Mouse (Mus musculus): Measurements from ENCODE around the gene Mpped2.

The Mpped2 gene

DNA sequence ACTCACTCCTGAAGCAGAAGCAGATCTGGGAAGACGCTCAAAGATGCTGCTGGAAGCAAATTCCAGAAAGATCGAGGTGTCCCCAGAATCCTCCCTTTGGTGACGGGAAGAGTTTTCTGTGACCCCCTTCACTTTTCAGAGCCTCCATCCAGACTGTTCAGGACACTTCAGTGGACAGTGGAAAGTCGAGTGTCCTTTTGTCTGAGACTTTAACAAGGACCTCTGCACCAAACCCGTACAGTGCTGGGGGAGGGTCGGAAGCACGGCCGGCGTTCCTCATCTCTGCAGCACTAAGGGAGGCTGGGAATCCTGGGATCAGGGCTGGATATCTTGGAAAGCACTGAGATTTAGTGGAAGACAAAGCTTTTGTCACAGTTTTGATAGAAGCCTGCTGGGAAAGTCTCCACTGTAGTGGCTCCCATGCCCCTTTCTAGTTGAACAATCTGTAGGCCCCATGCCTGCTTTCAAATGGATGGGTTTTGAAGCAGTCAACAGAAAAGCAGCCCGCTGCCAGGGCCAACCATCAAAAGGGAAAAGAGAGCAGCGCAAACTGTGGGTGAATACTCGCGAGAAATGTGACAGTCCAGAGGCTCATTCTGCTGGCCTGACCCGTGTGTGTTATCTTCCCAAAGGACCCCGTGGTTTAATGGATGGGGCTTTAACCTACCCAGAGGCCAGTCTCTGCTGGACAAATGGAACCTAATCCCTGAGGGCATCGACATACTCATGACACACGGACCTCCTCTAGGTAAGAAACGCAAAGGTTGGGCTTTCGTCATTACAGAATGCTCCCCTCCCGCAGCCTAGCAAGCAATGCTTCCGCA lies 168.0 kb downstream of the Mpped2 start:
- DNase-seq = no peak

DNA sequence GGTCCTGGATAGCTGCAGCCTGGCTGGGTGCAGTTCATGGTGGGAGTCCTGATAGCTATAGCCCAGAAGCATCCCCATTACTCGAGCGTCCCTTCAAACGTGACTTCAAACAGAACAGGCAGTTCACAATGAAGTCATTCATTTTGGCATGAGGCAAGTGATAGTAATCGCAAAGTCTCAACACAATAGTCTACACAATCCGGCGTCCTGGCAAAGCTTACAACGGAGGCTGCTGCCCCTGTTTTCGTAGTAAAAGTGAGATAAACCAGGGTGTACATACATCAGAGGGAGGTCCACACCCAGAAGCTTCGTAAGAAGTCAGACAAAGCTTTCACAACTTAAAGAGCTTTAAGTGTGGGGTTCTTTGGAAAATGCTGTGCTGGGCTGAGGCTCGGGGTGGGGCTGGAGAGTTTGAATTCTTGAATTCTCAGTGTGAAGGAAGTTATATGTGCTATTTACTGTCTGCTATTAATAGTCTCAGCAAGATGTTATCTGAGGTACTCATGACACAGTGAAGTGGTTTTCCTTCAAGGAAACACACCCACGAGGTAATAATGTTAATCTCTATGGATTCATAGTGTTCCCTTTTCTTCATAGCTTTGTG lies 170.1 kb downstream of the Mpped2 start:
- no peak for DNase-seq

DNA sequence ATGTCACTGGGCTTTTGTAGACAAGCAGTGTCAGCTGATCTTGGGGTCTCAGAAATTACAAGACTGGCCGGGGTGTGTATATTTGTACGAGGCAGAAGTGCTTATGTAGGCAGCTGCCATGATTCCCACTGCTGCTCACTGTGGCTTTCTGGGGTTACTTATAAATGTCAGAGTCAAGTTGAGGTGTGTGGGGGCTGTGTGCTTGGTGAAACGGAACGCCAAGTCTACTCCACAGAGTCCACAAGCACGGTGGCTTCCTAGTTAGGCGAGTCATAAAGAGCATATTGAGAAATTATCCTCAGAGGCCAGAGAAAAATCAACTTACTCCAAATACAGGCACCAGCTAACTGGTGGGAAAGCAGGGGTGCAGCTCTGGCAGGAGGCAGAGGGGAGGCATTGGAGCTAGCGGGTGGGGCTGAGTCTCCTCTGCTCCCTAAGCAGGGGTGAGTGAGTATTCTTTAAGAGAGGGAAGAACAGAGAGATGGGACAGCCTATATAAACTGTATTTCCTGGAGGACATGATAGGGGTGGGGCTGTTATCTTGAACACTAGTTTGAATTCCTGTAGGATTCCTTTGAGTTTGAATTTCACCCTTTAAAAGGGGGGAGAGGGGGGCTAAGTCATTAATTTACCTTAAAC lies 172.2 kb downstream of the Mpped2 start:
- DNase-seq = no peak

DNA sequence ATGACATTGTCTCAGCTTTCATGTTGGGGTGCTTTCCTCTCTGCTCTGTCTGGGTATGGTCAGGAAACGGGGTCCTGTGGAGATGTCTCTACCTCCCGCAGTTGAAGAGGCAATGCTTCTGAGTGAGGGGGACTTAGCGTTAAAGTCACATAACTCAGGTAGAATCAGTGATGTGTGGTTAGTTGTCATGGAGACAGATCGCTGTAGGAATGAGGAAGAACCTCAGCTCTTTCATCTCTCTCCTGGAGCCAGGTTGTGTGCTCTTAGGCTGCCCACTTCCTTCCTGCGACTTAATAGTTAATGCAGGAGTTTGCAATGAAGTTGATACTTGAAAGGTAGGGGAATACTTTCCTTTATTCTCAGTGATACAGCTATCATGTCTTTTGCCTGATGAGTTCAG lies 173.2 kb downstream of the Mpped2 start:
- DNase-seq = no peak

DNA sequence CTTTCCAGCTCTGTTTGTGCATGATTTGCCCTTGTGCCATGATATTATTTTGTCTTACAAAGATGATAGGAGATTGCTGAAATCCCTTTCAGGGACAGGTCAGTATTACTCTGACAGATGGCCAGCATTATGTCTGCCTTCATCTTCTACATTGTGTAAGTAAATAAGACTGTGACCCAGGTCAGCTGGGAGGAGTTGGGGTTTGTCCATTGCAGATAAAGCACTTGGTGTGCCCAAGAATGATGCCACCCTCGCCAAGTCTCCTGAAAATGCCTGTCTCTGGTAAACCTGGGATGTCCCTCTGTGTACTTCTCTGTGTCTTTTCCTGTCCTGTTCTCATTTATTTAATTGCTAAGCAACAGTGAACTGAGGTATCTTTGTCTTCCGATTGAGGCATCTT lies 177.8 kb downstream of the Mpped2 start:
- DNase-seq = no peak

DNA sequence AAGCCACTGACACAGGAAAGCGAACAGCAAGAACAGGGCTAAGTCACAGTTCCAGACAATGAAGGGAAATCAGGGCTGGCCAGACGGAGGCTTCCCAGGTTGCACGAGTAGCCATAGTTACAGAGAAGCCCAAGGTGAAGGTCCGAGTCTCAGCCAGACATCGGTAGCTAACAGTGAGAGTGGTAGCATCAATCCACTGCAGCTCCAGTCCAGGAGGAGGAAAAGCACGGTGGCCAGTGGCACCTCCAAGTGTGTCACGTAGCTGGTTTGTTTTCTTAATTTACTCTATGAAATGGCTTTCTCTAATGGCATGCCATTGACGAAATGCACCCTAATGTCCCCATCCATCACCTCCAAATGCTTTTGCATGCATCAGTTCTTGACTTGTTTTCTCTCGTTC lies 180.1 kb downstream of the Mpped2 start:
- DNase-seq = no peak

DNA sequence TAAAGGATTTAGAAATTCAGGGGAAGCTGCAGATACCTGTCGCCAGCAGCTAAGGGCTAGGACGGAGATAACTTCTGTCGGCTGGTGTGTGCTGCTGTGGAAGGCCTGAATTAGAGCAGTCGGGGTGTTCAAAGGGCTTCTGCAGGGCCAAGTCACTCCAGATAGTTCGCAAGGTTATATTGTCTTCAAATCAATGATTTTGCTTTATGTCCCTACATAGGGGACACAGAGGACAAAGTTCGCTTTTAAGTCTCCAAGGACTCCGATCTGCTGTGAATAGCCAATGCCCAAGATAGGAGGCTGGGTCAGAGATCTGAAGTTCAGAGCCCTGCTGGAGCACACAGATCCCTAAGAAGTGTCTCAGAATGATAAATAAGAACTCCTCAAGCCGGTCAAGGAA lies 190.3 kb downstream of the Mpped2 start:
- DNase-seq = no peak

DNA sequence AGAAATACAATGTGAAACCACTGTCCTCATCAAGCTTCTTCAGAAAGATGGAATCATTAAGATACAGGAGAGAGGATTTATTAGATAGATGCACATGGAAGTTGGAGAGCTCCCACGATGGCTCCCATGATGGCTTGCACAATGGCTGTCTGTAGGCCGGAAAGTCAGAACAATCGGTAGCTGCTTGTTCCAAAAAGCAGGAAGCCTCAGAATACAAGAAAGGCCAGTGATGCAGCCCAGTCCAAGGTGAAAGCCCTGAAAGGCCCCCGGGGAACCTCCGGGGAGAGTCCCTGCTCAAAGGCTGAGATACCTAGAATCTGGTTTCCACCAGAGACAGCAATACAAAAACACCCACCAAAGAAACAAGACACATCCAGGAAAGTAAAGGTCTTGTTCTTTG lies 195.1 kb downstream of the Mpped2 start:
- DNase-seq = no peak

DNA sequence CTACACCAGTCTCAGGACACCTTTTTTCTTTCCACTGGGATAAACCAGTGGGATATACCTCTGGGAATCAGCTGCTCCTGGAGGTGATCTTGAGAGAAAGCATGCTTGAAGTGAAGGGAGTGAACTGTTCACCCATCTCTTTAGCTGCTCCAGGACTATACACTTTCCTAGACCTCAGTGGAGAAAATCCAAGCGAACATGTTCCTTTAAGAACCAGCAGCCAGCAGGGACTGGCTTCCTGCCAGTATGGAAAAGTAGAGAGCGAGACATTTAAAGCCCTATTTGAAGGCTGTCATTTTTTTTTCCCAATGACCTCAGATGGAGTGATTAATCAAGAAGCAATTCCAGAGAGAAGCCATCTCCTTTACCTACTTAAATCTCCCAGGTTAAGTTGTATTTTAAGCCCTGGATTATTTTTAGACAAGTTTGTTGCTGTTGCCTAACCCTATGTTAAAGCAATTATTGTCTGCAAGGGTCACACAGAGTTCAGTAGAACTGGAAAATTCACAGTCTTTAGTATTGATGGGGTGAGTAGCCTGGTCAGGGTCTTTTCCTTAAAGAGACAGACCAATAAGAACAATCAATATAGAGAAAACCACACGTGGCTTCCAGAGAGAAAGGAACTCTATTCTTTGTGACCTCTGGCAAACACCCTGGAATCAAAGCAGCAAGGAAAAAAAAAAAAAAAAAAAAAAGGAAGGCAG lies 196.4 kb downstream of the Mpped2 start:
- DNase-seq = no peak

DNA sequence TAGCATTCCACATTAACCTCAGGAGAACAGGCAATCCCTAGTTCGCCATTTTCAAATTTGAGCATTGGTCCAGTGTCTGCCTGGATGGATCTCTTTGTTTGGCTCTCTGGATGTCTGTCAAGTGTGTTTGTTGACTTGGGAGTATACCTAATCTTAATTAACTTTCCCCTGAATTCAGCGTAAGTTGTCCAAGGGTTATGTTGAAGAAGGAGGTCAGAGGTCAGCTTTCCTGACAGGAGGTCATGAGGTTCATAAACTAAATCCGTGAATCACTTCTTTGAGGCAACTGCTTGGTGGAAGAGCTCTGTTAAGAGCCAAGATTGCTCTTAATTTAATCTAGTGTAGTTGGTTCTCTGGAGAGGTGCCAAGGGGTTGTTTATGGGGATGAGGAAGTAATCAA lies 200.3 kb downstream of the Mpped2 start:
- DNase-seq = no peak

DNA sequence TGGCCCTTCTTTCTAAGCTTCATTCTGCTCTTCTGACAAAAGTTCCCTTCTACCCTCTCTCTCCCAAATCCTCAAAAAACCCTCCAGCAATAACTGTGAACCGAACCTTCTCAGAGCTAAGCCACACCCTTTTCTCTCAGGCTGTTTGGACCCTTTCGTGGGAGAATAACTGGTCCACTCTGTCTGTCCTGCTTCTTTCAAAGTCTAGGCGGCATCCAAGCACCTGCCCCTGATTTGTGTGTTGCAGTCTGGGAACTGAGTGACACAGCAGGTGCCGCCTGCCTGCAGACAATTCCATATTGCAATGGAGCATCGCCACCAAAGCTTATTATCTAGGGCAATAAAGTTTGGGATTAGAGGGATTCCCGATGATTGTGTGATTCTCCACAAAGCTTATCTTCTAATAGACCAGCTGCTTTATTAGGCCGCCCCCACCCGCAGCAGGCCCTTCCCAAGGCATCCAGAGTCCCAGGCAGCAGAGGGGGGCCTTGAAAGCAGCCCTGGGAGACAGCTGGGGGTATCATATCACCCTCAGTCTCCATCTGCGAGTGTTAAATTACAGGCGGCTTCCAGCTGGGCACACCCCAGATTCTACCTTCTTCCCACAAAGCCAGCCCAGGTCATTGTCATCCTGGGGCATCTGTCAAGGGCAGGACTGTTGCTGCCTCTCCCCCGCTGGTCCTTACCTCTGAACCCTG lies 202.4 kb downstream of the Mpped2 start:
- no peak for DNase-seq

DNA sequence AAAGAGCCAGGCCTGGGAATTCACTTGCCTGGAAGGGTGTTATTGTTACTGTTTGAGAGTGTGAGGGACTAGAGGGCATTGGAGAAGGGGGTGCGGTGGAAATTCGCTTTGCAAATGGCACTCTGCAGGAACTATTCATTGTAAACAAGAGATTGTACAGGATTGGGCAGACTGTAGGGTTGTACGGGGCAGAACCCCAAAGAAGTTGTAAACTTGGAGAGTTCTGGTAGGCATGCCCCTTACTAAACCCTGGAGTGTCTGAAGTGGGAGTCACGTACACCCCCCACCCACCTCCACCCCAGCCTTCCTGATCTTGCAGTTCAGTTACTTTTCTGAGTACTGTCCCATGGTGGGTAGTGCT lies 202.9 kb downstream of the Mpped2 start:
- DNase-seq = no peak

DNA sequence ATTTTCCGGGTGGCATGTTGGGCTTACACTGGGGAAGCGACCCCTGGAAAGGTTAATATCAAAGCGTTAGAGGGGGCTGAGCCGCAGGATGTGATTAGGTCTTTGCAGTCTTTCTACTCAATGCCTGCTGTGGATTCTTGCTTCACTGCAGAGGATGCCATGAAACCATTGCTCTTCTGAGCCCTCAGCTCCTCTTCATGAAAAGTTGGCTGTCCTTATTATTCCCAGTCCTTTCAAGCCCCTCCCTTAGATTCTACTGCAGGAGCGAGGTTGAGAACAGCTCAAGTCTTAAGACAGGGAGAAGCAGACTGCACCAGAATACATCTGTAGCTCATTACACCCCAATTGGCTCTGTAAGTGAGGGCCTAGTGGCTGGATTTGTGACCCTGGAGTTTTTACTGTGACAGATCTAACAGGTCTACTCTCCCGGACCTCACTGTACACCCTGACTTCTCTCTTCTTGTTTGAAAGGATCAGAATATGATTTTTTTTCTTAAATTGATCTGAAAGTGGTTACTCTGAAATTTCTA lies 218.9 kb downstream of the Mpped2 start:
- no peak for DNase-seq

All from cerebellum, adult 8-10 months (tissue).